Mouse (Mus musculus) embryonic facial prominence, embryonic 11.5 days (tissue): ENCODE measurements around the gene Dnajb11. TPM values are rescaled to one million over a fixed set of nuclear protein-coding genes. Genes with fewer than 3 reads are reported as not detected.

Experiments
- ATAC-seq: fragments of 200-750 bp; cut with Nextera tagmentation; replicated peaks from 2 replicates; pipeline ENCODE4 v1.8.0; 2017; ENCODE audit warnings: low read depth; ENCODE audit not compliant: insufficient number of reproducible peaks, low FRiP score, low TSS enrichment
- DNase-seq: peaks from one replicate; pipeline ENCODE4 v3.0.0-alpha.2; 2015; ENCODE audit warnings: low spot score
- H3K27ac ChIP-seq: fragments of 300-500 bp; sonication (generic); replicated peaks from 2 replicates; pipeline ENCODE4 v1.5.1; 2014; ENCODE audit warnings: mild to moderate bottlenecking, low read depth, low read length, control low read depth
- H3K27me3 ChIP-seq: fragments of 300-500 bp; sonication (generic); 2 replicates; pipeline ENCODE4 v1.6.1; 2014; ENCODE audit warnings: mild to moderate bottlenecking, low read length, moderate library complexity, mixed read lengths; ENCODE audit not compliant: control insufficient read depth, insufficient read depth
- H3K36me3 ChIP-seq: fragments of 300-500 bp; sonication (generic); replicated peaks from 2 replicates; pipeline ENCODE4 v1.6.1; 2014; ENCODE audit warnings: low read depth, mild to moderate bottlenecking, low read length, moderate library complexity, mixed read lengths; ENCODE audit not compliant: control insufficient read depth, insufficient read depth
- H3K4me1 ChIP-seq: fragments of 300-500 bp; sonication (generic); 2 replicates; pipeline ENCODE4 v1.6.1; 2014; ENCODE audit warnings: low read length, mixed read lengths; ENCODE audit not compliant: control insufficient read depth, insufficient read depth
- H3K4me2 ChIP-seq: fragments of 300-500 bp; sonication (generic); 2 replicates; pipeline ENCODE4 v1.6.1; 2014; ENCODE audit warnings: low read depth, mild to moderate bottlenecking, control low read depth, low read length, moderate library complexity
- H3K4me3 ChIP-seq: fragments of 300-500 bp; sonication (generic); 2 replicates; pipeline ENCODE4 v1.5.1; 2014; ENCODE audit warnings: low read depth, low read length, control low read depth
- H3K9ac ChIP-seq: fragments of 300-500 bp; sonication (generic); replicated peaks from 2 replicates; pipeline ENCODE4 v1.6.1; 2014; ENCODE audit warnings: mild to moderate bottlenecking, control low read depth, low read length
- H3K9me3 ChIP-seq: fragments of 300-500 bp; sonication (generic); replicated peaks from 2 replicates; pipeline ENCODE4 v1.6.1; 2016; ENCODE audit warnings: mild to moderate bottlenecking, low read length, inconsistent platforms, mixed read lengths; ENCODE audit not compliant: control insufficient read depth
- WGBS: fragments of 180-500 bp; shearing (Covaris S2); extraction: QIAGEN DNeasy Blood & Tissue Kit; methylation state at CpG from one replicate; pipeline ENCODE4 v1.1.7; 2014; 5-methylcytosine and 5-hydroxymethylcytosine counted together
- polyA plus RNA-seq: library from polyadenylated mRNA; unstranded; fragments of >200 nt; fragmentation: Nextera tagmentation; extraction: Ambion mirVana; gene quantifications from 2 replicates; pipeline ENCODE4 v1.2.1, GENCODE M21; 2014

Gene Dnajb11
- polyA plus RNA-seq: 111 and 115 TPM in 2 replicates

- H3K27ac ChIP-seq: peak within 1 kb of the TSS; percentile 67
- WGBS: under 1% methylated on average over 62 of the region's 62 CpGs
- H3K27me3 ChIP-seq: no peaks in the 10 kb centered on the region
Measured at GRCm38 (mm10) chr16:22857431-22858113, at the start of gene Dnajb11, which contains the start of gene Tbccd1. TSS of gene Dnajb11 (plus strand) at chr16:22857845. TSS of gene Tbccd1 (minus strand) at chr16:22857669.

DNA sequence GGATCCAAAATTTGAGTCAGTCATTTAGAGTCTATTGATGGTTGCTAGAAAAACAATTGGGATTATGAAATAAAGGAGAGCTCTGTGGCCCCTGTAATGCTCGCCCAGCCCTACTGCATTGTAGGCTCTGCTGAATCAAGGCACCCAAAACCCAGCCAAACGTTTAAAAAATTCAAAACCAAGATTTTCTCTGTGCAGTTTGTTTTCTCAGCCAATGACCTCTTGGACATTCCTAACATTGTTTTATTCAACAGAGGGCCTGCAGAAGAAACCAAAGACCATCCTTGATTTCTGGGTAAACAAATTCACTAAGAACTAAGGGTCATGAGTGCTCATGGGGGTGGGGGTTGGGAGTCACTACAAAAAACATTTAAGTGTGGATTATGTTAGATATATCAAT, 46.2 kb upstream of the Dnajb11 start, which contains the start of gene Crygs:
Gene Crygs (minus strand): TSS at position 101 of the 400 bp plus-strand sequence.
- Histone ChIP-seq H3K27ac (no peak within 1 kb of the TSS), H3K4me3 (no peak within 1 kb of the TSS), H3K27me3 (no peaks in the 10 kb centered on the region), H3K4me1 (no peaks in the 10 kb centered on the region), H3K36me3 (no peaks in the 10 kb centered on the region), H3K9ac (no peak within 1 kb of the TSS), H3K9me3 (no peaks in the 10 kb centered on the region), H3K4me2 (no peak within 1 kb of the TSS)
- no peak for ATAC-seq
- 63% methylated on average over 2 of the region's 2 CpGs for WGBS
- no peak for DNase-seq

More at GRCm38 (mm10) chr16:22857431-22858113, at the start of gene Dnajb11, which contains the start of gene Tbccd1:
- H3K9me3 ChIP-seq: no peaks in the 10 kb centered on the region
- no peaks in the 10 kb centered on the region for H3K36me3 ChIP-seq
- peak; percentile 99 for DNase-seq
- peak within 1 kb of the TSS; percentile 88 for H3K9ac ChIP-seq
- peak; percentile 99 for ATAC-seq
- peak within 1 kb of the TSS; percentile 94 for H3K4me3 ChIP-seq
- peak within 1 kb of the TSS; percentile 62 for H3K4me2 ChIP-seq
- H3K4me1 ChIP-seq: no peaks in the 10 kb centered on the region

GRCm38 (mm10) chr16:22820731-22821130, 36.9 kb upstream of the Dnajb11 start:
- no peak for ATAC-seq
- 51% methylated on average over 8 of the region's 8 CpGs for WGBS
- H3K9ac ChIP-seq: no peak overlapping the region
- DNase-seq: peak; percentile 51
- H3K27ac ChIP-seq: no peak overlapping the region
- H3K9me3 ChIP-seq: no peaks in the 10 kb centered on the region
- H3K4me3 ChIP-seq: no peak overlapping the region
- no peaks in the 10 kb centered on the region; the same call in none of the 2 replicates for H3K36me3 ChIP-seq
- no peak overlapping the region for H3K4me2 ChIP-seq
- no peaks in the 10 kb centered on the region for H3K27me3 ChIP-seq
- no peaks in the 10 kb centered on the region for H3K4me1 ChIP-seq

DNA sequence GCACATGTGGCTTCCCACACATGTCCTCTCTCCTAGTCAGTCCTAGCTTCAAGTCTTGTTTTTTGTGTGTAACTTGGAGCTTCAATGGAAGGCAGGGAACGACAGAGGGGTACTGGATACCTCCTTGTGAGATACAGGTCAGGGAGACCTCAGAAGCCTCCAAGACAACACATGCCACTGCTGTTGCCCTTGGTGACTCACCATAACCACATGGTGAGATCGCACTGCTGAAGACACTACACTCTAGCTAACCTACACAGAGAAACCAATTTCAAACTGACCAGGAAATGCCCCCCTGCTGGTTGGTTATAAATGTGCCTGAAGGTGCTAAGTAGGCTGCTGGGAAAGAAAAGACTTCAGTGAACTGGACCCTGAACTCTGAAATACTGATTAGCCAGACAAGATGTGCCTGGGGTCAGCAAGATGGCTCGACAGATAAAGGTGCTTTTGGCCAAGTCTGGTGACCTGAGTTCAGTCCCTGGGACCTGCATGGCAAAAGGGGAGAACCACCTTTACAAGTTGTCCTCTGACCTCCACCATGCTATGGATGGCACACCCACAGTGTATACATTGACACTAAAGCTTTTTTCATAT, 24.6 kb upstream of the Dnajb11 start:
- no peaks in the 10 kb centered on the region for H3K9me3 ChIP-seq
- ATAC-seq (no peak), DNase-seq (no peak)
- no peaks in the 10 kb centered on the region for H3K27me3 ChIP-seq
- H3K9ac ChIP-seq: no peak overlapping the region
- H3K4me3 ChIP-seq: no peak overlapping the region
- peaks cover 3% of the 10 kb centered on the region; the same call in 1 of the 2 replicates for H3K36me3 ChIP-seq
- H3K4me2 ChIP-seq: no peak overlapping the region
- WGBS: 88% methylated on average over 3 of the region's 3 CpGs
- no peaks in the 10 kb centered on the region for H3K4me1 ChIP-seq
- no peak overlapping the region for H3K27ac ChIP-seq

DNA sequence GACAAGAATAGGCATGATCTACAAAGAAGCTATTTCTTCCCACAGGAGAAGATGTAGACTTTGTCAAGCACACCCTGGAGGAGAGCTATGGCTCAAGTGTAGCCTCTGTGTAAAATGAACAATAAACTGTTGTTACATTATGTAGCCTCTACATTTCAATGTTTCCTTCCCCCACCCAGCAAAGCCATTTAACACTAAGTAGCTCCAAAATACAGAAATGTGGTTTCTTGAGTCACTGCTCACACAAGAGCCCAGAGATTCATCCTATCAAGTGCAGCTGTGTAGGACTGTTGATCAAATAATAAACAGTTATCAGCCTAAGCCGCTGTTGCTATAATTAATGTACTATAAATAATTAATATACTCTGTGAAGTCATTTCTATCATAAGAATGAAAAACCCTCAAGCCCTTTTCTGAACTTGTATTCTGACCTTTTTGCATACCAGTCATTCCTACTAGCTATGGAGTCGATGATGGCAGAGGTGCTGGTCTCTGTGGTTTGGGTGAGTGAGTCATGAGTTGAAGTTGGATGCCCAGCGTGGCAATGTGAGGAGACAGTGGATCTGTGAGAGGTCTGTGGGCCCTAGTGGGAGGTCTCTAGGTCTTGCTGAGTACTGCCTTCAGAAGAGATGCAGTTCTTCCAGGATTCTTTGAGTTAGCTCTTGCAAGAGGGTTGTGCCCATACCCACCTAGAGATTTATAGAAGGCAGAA, 18.3 kb upstream of the Dnajb11 start:
- Histone ChIP-seq H3K9ac (no peak overlapping the region), H3K4me3 (no peak overlapping the region), H3K4me2 (no peak overlapping the region), H3K4me1 (no peaks in the 10 kb centered on the region), H3K9me3 (no peaks in the 10 kb centered on the region), H3K36me3 (no peaks in the 10 kb centered on the region; the same call in 1 of the 2 replicates), H3K27ac (no peak overlapping the region), H3K27me3 (no peaks in the 10 kb centered on the region)
- ATAC-seq (no peak), DNase-seq (no peak)
- 90% methylated on average over 3 of the region's 3 CpGs for WGBS

- 93% methylated on average over 5 of the region's 5 CpGs for WGBS
- no peak for ATAC-seq
Measured at GRCm38 (mm10) chr16:22842871-22843270, 14.8 kb upstream of the Dnajb11 start.

GRCm38 (mm10) chr16:22844061-22844801, 13.4 kb upstream of the Dnajb11 start:
- peak overlapping the region; percentile 45 for H3K4me3 ChIP-seq
- WGBS: 6% methylated on average over 25 of the region's 26 CpGs
- no peaks in the 10 kb centered on the region for H3K27me3 ChIP-seq
- peak; percentile 91 for ATAC-seq
- no peak overlapping the region for H3K27ac ChIP-seq
- no peaks in the 10 kb centered on the region for H3K36me3 ChIP-seq
- H3K9ac ChIP-seq: peak overlapping the region; percentile 75
- H3K9me3 ChIP-seq: no peaks in the 10 kb centered on the region
- no peaks in the 10 kb centered on the region for H3K4me1 ChIP-seq
- DNase-seq: peak; percentile 80
- H3K4me2 ChIP-seq: peak overlapping the region; percentile 89

More at GRCm38 (mm10) chr16:22842871-22843270, 14.8 kb upstream of the Dnajb11 start:
- Histone ChIP-seq H3K9me3 (no peaks in the 10 kb centered on the region), H3K27ac (no peak overlapping the region), H3K9ac (no peak overlapping the region), H3K27me3 (no peaks in the 10 kb centered on the region), H3K4me1 (no peaks in the 10 kb centered on the region), H3K36me3 (no peaks in the 10 kb centered on the region; the same call in 1 of the 2 replicates), H3K4me3 (no peak overlapping the region), H3K4me2 (no peak overlapping the region)
- DNase-seq: no peak
